ENCODE assay signal across 9 mouse cellular contexts in the genomic region with DNA sequence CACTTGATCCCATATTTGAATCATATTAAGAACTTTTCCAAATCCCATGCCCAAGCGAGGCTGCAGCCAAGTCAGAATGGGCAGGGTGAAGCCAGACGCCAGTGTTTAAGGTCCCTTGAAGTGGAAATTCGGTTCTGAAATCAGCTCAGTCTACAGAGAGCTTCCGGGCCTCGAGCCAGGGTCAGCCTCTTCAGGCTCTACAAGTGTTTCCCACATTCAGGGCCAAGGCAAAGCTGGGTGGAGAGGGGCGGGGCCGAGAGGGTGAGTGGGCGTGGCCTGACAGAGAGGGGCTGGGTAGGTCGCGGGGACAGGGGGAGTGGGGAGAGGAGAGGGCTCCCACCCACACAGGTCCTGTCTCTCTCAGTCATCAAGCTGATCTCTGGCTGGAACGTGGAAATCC. TPM values are rescaled to one million over a fixed set of nuclear protein-coding genes. Genes with fewer than 3 reads are reported as not detected.
DNase-seq lines count a peak whose midpoint lies in the region; ATAC-seq and TF ChIP-seq lines count a peak whose summit lies in the region.
"Had no signal": no experiment of that assay in that cellular context is flagged by ENCODE, and none has a peak within 500 bp of the region (broad histone marks: within the 10 kb centered on the region; RNA-seq: fewer than 3 reads in every experiment).

No protein-coding gene starts in this region.

- no peak for TF ChIP-seq POLR2A in limb, embryonic 14.5 days (IDR thresholded peaks at IDR 0.05; ENCODE audit: borderline replicate concordance, extremely low read depth, insufficient read depth, insufficient read length)

- 0 out of 2 replicates have a peak overlapping the region, but pooled peaks have one; percentile 4 for H3K4me2 ChIP-seq in embryonic facial prominence, embryonic 15.5 days (replicated peaks)
- H3K4me2 ChIP-seq in limb, embryonic 14.5 days (replicated peaks; ENCODE audit: low read depth, low read length, severe bottlenecking): no peak overlapping the region
- H3K4me2 ChIP-seq in stomach, embryonic 16.5 days (ENCODE audit: low read depth, low read length): no peak overlapping the region
- H3K4me2 ChIP-seq: hindbrain, embryonic 15.5 days had no signal

- peak; percentile 46 for DNase-seq in kidney, postnatal 10 days
- no peak for DNase-seq in kidney, adult 18-20 months
- DNase-seq in ZHBTc4 (ENCODE audit: low read depth, low spot score): peak; percentile 75
- DNase-seq in limb, embryonic 14.5 days (ENCODE audit: low spot score): peak; percentile 37
- no peak for DNase-seq in kidney, postnatal 14 days
- no peak for DNase-seq in thymus, postnatal 10 days (ENCODE audit: low spot score in 2 of 2)

- 32% methylated on average over 11 of the region's 11 CpGs for WGBS in embryonic facial prominence, embryonic 15.5 days
- WGBS in limb, embryonic 14.5 days: 29% methylated on average over 11 of the region's 11 CpGs
- 27% methylated on average over 11 of the region's 11 CpGs for WGBS in stomach, embryonic 16.5 days

- peak; percentile 46; the same call in 1 of the 2 replicates for ATAC-seq in embryonic facial prominence, embryonic 15.5 days (ENCODE audit: insufficient number of reproducible peaks, low FRiP score, low TSS enrichment, low read depth)
- no peak for ATAC-seq in limb, embryonic 14.5 days (ENCODE audit: low FRiP score, low read depth)
- ATAC-seq in stomach, embryonic 16.5 days (ENCODE audit: insufficient read depth, low FRiP score): peak; percentile 37; the same call in 1 of the 2 replicates

- H3K36me3 ChIP-seq in embryonic facial prominence, embryonic 15.5 days: no peaks in the 10 kb centered on the region
- no peaks in the 10 kb centered on the region for H3K36me3 ChIP-seq in limb, embryonic 14.5 days (ENCODE audit: control insufficient read depth, insufficient read depth, low read length)
- H3K36me3 ChIP-seq in stomach, embryonic 16.5 days (ENCODE audit: control insufficient read depth, insufficient read depth, low read length): no peaks in the 10 kb centered on the region
- H3K36me3 ChIP-seq: hindbrain, embryonic 15.5 days had no signal

- 0 out of 2 replicates have a peak overlapping the region, but pooled peaks have one; percentile 1 for H3K4me3 ChIP-seq in embryonic facial prominence, embryonic 15.5 days (replicated peaks)
- no peak overlapping the region for H3K4me3 ChIP-seq in limb, embryonic 14.5 days (replicated peaks; ENCODE audit: low read length)
- no peak overlapping the region for H3K4me3 ChIP-seq in stomach, embryonic 16.5 days (replicated peaks; ENCODE audit: low read length)
- H3K4me3 ChIP-seq: hindbrain, embryonic 15.5 days had no signal

- peaks cover 13% of the 10 kb centered on the region for H3K4me1 ChIP-seq in embryonic facial prominence, embryonic 15.5 days
- peaks cover 3% of the 10 kb centered on the region; the same call in 1 of the 2 replicates for H3K4me1 ChIP-seq in limb, embryonic 14.5 days (ENCODE audit: control insufficient read depth, insufficient read depth, low read length)
- peaks cover 9% of the 10 kb centered on the region for H3K4me1 ChIP-seq in stomach, embryonic 16.5 days (ENCODE audit: control insufficient read depth, insufficient read depth, low read length)
- H3K4me1 ChIP-seq: hindbrain, embryonic 15.5 days had no signal

- no peaks in the 10 kb centered on the region for H3K9me3 ChIP-seq in embryonic facial prominence, embryonic 15.5 days (replicated peaks)
- no peaks in the 10 kb centered on the region for H3K9me3 ChIP-seq in limb, embryonic 14.5 days (ENCODE audit: control insufficient read depth, low read length)
- 0 out of 2 replicates have a peak, but pooled peaks cover under 1% of the 10 kb centered on the region for H3K9me3 ChIP-seq in stomach, embryonic 16.5 days (replicated peaks; ENCODE audit: control insufficient read depth, low read length)
- H3K9me3 ChIP-seq: hindbrain, embryonic 15.5 days had no signal

- 0 out of 2 replicates have a peak overlapping the region, but pooled peaks have one; percentile 34 for H3K27ac ChIP-seq in embryonic facial prominence, embryonic 15.5 days (replicated peaks)
- no peak overlapping the region for H3K27ac ChIP-seq in limb, embryonic 14.5 days (replicated peaks; ENCODE audit: low read depth, low read length)
- H3K27ac ChIP-seq in stomach, embryonic 16.5 days (ENCODE audit: low read length): no peak overlapping the region
- H3K27ac ChIP-seq: hindbrain, embryonic 15.5 days had no signal

- H3K27me3 ChIP-seq in embryonic facial prominence, embryonic 15.5 days: no peaks in the 10 kb centered on the region
- H3K27me3 ChIP-seq in limb, embryonic 14.5 days (ENCODE audit: control insufficient read depth, insufficient read depth, low read length): no peaks in the 10 kb centered on the region
- no peaks in the 10 kb centered on the region; the same call in 1 of the 2 replicates for H3K27me3 ChIP-seq in stomach, embryonic 16.5 days (ENCODE audit: control insufficient read depth, insufficient read depth, low read length)
- H3K27me3 ChIP-seq: hindbrain, embryonic 15.5 days had no signal

- H3K9ac ChIP-seq in embryonic facial prominence, embryonic 15.5 days: no peak overlapping the region
- no peak overlapping the region for H3K9ac ChIP-seq in limb, embryonic 14.5 days (ENCODE audit: low read depth, low read length, severe bottlenecking)
- H3K9ac ChIP-seq in stomach, embryonic 16.5 days (ENCODE audit: low read length): no peak overlapping the region
- H3K9ac ChIP-seq: hindbrain, embryonic 15.5 days had no signal

RNA-seq across cellular contexts. Expression of a gene that starts 38.4 kb away (rescaled TPM):
- polyA plus RNA-seq in embryonic facial prominence, embryonic 15.5 days (2015; fragmentation: Nextera tagmentation; extraction: Ambion mirVana): 6.3 and 7.7 TPM in 2 replicates
- 8.1 and 12.7 TPM in 2 replicates for polyA plus RNA-seq in limb, embryonic 14.5 days (2012; rRNA removed)
- polyA plus RNA-seq in limb, embryonic 14.5 days (2014; fragmentation: Nextera tagmentation; extraction: Ambion mirVana): 2.5 and 5.0 TPM in 2 replicates
- polyA plus RNA-seq in stomach, embryonic 16.5 days (2015; fragmentation: Nextera tagmentation; extraction: Ambion mirVana): 0.56 and 3.6 TPM in 2 replicates

RNA-seq across cellular contexts. Expression of a gene that starts 57.6 kb away (rescaled TPM):
- 198 and 214 TPM in 2 replicates for polyA plus RNA-seq in embryonic facial prominence, embryonic 15.5 days (2015; fragmentation: Nextera tagmentation; extraction: Ambion mirVana)
- polyA plus RNA-seq in limb, embryonic 14.5 days (2012; rRNA removed): 139 and 145 TPM in 2 replicates
- 258 and 273 TPM in 2 replicates for polyA plus RNA-seq in limb, embryonic 14.5 days (2014; fragmentation: Nextera tagmentation; extraction: Ambion mirVana)
- polyA plus RNA-seq in stomach, embryonic 16.5 days (2015; fragmentation: Nextera tagmentation; extraction: Ambion mirVana): 192 and 199 TPM in 2 replicates

Comparison
In these comparisons a context has a peak if more than half of its experiments do, and no peak if none do; other contexts are left out.
1. DNase-seq: peak in kidney, postnatal 10 days (single experiment), ZHBTc4 (single experiment) and limb, embryonic 14.5 days (single experiment); none in kidney, adult 18-20 months (single experiment), kidney, postnatal 14 days (single experiment) and thymus, postnatal 10 days (0 of 2).